Mouse (Mus musculus) heart, postnatal 0 days (tissue): ENCODE results near the gene Tanc1. TPM values are rescaled to one million over a fixed set of nuclear protein-coding genes. Genes with fewer than 3 reads are reported as not detected.

Source experiments
- ATAC-seq: fragments of 200-750 bp; cut with Nextera tagmentation; 2 replicates; pipeline ENCODE4 v1.8.0; 2017; ENCODE audit warnings: low read depth, moderate number of reproducible peaks, moderate library complexity; ENCODE audit not compliant: insufficient read depth
- DNase-seq: peaks from one replicate; pipeline ENCODE4 v3.0.0-alpha.2; 2016; ENCODE audit warnings: low spot score
- H3K27ac ChIP-seq: fragments of 300-500 bp; sonication (generic); 2 replicates; pipeline ENCODE4 v1.5.1; 2014; ENCODE audit warnings: low read depth, mild to moderate bottlenecking
- H3K27me3 ChIP-seq: fragments of 300-500 bp; sonication (generic); 2 replicates; pipeline ENCODE4 v1.6.1; 2014; ENCODE audit warnings: low read length, mixed read lengths; ENCODE audit not compliant: control insufficient read depth, insufficient read depth
- H3K36me3 ChIP-seq: fragments of 300-500 bp; sonication (generic); replicated peaks from 2 replicates; pipeline ENCODE4 v1.6.1; 2014; ENCODE audit warnings: low read length, mixed read lengths; ENCODE audit not compliant: control insufficient read depth, insufficient read depth
- H3K4me1 ChIP-seq: fragments of 300-500 bp; sonication (generic); 2 replicates; pipeline ENCODE4 v1.6.1; 2014; ENCODE audit warnings: antibody characterized with exemption; ENCODE audit not compliant: control insufficient read depth, insufficient read depth
- H3K4me2 ChIP-seq: fragments of 300-500 bp; sonication (generic); 2 replicates; pipeline ENCODE4 v1.6.1; 2014; ENCODE audit warnings: low read depth, mild to moderate bottlenecking, low read length, moderate library complexity
- H3K4me3 ChIP-seq: fragments of 300-500 bp; sonication (generic); 2 replicates; pipeline ENCODE4 v1.5.1; 2014; ENCODE audit warnings: low read depth, low read length
- H3K9ac ChIP-seq: fragments of 300-500 bp; sonication (generic); replicated peaks from 2 replicates; pipeline ENCODE4 v1.6.1; 2014; ENCODE audit warnings: low read depth, low read length, mixed read lengths
- H3K9me3 ChIP-seq: fragments of 300-500 bp; sonication (generic); replicated peaks from 2 replicates; pipeline ENCODE4 v1.6.1; 2016; ENCODE audit warnings: low read length; ENCODE audit not compliant: control insufficient read depth
- CTCF ChIP-seq: IDR thresholded peaks from 2 replicates; pipeline ENCODE4 v1.5.1; 2016; ENCODE audit warnings: antibody characterized with exemption, control low read depth, low read depth
- EP300 ChIP-seq: IDR thresholded peaks from 2 replicates; pipeline ENCODE4 v1.6.1; 2016; ENCODE audit warnings: antibody characterized with exemption, low read depth
- WGBS: fragments of 180-500 bp; shearing (Covaris S2); extraction: QIAGEN DNeasy Blood & Tissue Kit; methylation state at CpG from one replicate; pipeline ENCODE4 v1.1.7; 2014; 5-methylcytosine and 5-hydroxymethylcytosine counted together
- polyA plus RNA-seq: library from polyadenylated mRNA; unstranded; fragments of >200 nt; fragmentation: Nextera tagmentation; extraction: Ambion mirVana; gene quantifications from 2 replicates; pipeline ENCODE4 v1.2.1, GENCODE M21; 2015
- total RNA-seq: library from RNA; depleted of rRNA; stranded (reverse); fragments of >200 nt; gene quantifications from 2 replicates; pipeline ENCODE4 v1.2.3, GENCODE M21; 2014; ENCODE audit warnings: low replicate concordance

Gene Tanc1
- total and polyA plus RNA-seq, 2 experiments from 2014 or later, result 12.3 to 21.9 TPM

GRCm38 (mm10) chr2:59596545-59596944 lies 15.3 kb upstream of the Tanc1 start:
- Histone ChIP-seq H3K4me2 (no peak overlapping the region), H3K4me1 (peaks cover 13% of the 10 kb centered on the region; the same call in 1 of the 2 replicates), H3K4me3 (no peak overlapping the region), H3K27ac (no peak overlapping the region), H3K9ac (no peak overlapping the region), H3K9me3 (no peaks in the 10 kb centered on the region), H3K27me3 (no peaks in the 10 kb centered on the region), H3K36me3 (no peaks in the 10 kb centered on the region)
- no peak for DNase-seq
- WGBS, result 59% methylated on average over 8 of the region's 8 CpGs
- ATAC-seq, result no peak
- TF ChIP-seq EP300 (no peak), CTCF (no peak)

- H3K27ac ChIP-seq, result no peak overlapping the region
- 89% methylated on average over 6 of the region's 6 CpGs for WGBS
- H3K9ac ChIP-seq, result no peak overlapping the region
- H3K4me3 ChIP-seq, result no peak overlapping the region
- H3K4me1 ChIP-seq, result peaks cover 13% of the 10 kb centered on the region; the same call in 1 of the 2 replicates
- DNase-seq (no peak), ATAC-seq (no peak)
- no peaks in the 10 kb centered on the region for H3K9me3 ChIP-seq
- no peak overlapping the region for H3K4me2 ChIP-seq
- no peaks in the 10 kb centered on the region for H3K36me3 ChIP-seq
- no peak for TF ChIP-seq CTCF
- no peak for TF ChIP-seq EP300
- no peaks in the 10 kb centered on the region for H3K27me3 ChIP-seq
Observed at GRCm38 (mm10) chr2:59598286-59598685, 13.6 kb upstream of the Tanc1 start.

GRCm38 (mm10) chr2:59598894-59599293 lies 12.9 kb upstream of the Tanc1 start:
- Histone ChIP-seq H3K9ac (no peak overlapping the region), H3K9me3 (no peaks in the 10 kb centered on the region), H3K36me3 (no peaks in the 10 kb centered on the region), H3K4me1 (peaks cover 13% of the 10 kb centered on the region; the same call in 1 of the 2 replicates), H3K27ac (no peak overlapping the region), H3K4me3 (no peak overlapping the region), H3K4me2 (no peak overlapping the region), H3K27me3 (no peaks in the 10 kb centered on the region)
- ATAC-seq (no peak), DNase-seq (no peak)
- no peak for TF ChIP-seq EP300
- no peak for TF ChIP-seq CTCF
- WGBS, result 39% methylated on average over 4 of the region's 4 CpGs

- WGBS, result 6% methylated on average over 6 of the region's 7 CpGs
Observed at GRCm38 (mm10) chr2:59599338-59600111, 12.3 kb upstream of the Tanc1 start.

DNA sequence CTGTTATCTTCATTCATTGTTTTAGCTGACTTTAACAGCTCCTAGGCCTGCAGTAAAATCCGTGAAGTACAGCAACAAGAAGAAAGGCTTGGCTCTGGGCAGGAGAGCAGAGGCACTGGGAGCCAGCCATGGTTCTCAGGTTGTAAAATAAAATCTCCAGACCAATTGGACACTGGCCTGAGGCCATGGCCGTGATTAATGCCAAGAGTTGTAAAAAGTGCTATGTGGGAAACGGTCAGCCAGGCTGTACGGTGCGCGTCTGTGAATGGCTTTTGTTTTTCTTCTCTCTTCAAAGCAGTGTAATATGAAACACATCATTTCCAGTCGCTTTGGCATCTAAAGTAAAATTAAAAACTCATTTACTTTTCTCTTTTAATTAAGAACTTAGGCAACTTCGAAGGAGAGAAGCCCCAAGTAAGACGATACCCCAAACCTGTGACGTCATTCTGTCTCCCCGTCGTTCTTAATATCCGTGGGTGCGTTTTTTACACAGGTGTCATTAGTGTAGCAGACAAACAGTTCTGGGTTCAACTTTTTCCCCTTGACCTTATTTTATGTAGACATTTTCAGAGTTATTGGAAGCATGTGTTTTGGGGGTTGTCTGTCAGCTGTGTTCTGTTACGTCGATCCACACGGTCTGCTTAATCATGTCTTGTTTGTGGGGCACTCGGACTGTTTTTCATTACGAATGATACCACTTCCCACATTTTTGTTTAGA lies 11.6 kb upstream of the Tanc1 start:
- Histone ChIP-seq H3K4me2 (peak overlapping the region; percentile 17), H3K4me1 (peaks cover 13% of the 10 kb centered on the region; the same call in 1 of the 2 replicates), H3K9ac (no peak overlapping the region), H3K9me3 (no peaks in the 10 kb centered on the region), H3K27me3 (no peaks in the 10 kb centered on the region), H3K4me3 (no peak overlapping the region), H3K36me3 (no peaks in the 10 kb centered on the region), H3K27ac (peak overlapping the region; percentile 23; the same call in 1 of the 2 replicates)
- 74% methylated on average over 19 of the region's 19 CpGs for WGBS
- no peak for DNase-seq
- no peak for TF ChIP-seq EP300
- TF ChIP-seq CTCF, result no peak
- peak; percentile 28; the same call in 1 of the 2 replicates for ATAC-seq

More at GRCm38 (mm10) chr2:59599338-59600111, 12.3 kb upstream of the Tanc1 start:
- ATAC-seq (peak; percentile 64), DNase-seq (peak; percentile 55)
- H3K4me1 ChIP-seq, result peaks cover 13% of the 10 kb centered on the region; the same call in 1 of the 2 replicates
- no peak overlapping the region for H3K9ac ChIP-seq
- H3K4me2 ChIP-seq, result peak overlapping the region; percentile 17
- H3K27ac ChIP-seq, result peak overlapping the region; percentile 23; the same call in 1 of the 2 replicates
- no peak overlapping the region for H3K4me3 ChIP-seq
- H3K9me3 ChIP-seq, result no peaks in the 10 kb centered on the region
- TF ChIP-seq CTCF, result no peak
- no peak for TF ChIP-seq EP300
- no peaks in the 10 kb centered on the region for H3K27me3 ChIP-seq
- no peaks in the 10 kb centered on the region for H3K36me3 ChIP-seq
